Mouse (Mus musculus) bone marrow macrophage, adult 2 months (primary cell): ENCODE data around the gene Pnldc1.

Experiments used
- CTCF ChIP-seq: IDR thresholded peaks from 2 replicates; pipeline ENCODE4 v1.5.1; 2012; ENCODE audit warnings: low read depth, mild to moderate bottlenecking, low read length, moderate library complexity
- POLR2A ChIP-seq: IDR thresholded peaks from 2 replicates; pipeline ENCODE4 v1.6.1; 2012; ENCODE audit warnings: mild to moderate bottlenecking, low read depth, low read length, borderline replicate concordance

DNA sequence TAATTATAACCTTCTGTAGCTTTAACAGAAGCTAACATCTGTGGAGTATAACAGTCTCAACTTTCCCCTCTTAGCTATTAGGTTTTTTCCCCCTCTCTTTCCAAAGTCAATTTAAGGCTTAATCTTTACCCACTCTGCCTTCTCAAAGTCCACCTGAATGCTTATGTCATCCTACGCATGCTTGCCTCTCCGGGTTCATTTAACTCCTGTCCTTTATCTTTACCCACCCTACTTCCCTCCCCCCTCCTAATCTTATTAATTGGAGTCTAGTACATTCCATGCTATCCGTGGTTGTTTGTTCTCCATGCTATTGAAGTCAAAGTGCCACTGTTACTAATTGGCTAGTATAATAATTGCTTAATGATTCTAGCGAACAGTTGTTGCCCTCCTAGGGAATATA is 25.7 kb upstream of the Pnldc1 start:
- TF ChIP-seq CTCF = no peak
- TF ChIP-seq POLR2A = no peak
